In genomic region chr2:7531185-7531960, GRCm38 (mm10) we compare ENCODE assay signal across 15 mouse cellular contexts. TPM values are rescaled to one million over a fixed set of nuclear protein-coding genes. Genes with fewer than 3 reads are reported as not detected.
DNase-seq lines count a peak whose midpoint lies in the region; ATAC-seq and TF ChIP-seq lines count a peak whose summit lies in the region.
"Had no signal": no experiment of that assay in that cellular context is flagged by ENCODE, and none has a peak within 500 bp of the region (broad histone marks: within the 10 kb centered on the region; RNA-seq: fewer than 3 reads in every experiment).

No protein-coding gene starts in this region.

- H3K27me3 ChIP-seq in midbrain, embryonic 12.5 days = no peaks in the 10 kb centered on the region
- no peaks in the 10 kb centered on the region for H3K27me3 ChIP-seq in cerebellum, adult 2 months (ENCODE audit: control insufficient read depth, insufficient read depth, low read length)
- H3K27me3 ChIP-seq: embryonic facial prominence, embryonic 15.5 days; limb, embryonic 12.5 days had no signal

- ATAC-seq in midbrain, embryonic 12.5 days (ENCODE audit: low FRiP score, low read depth) = peak; percentile 48
- no peak for ATAC-seq in CD4-positive, CD25-positive, alpha-beta regulatory T cell, adult 4 months
- ATAC-seq: liver, postnatal 0 days had no signal

- H3K27ac ChIP-seq in midbrain, embryonic 12.5 days (replicated peaks) = peak overlapping the region; percentile 56
- H3K27ac ChIP-seq in gastrocnemius, adult 2 months = no peak overlapping the region
- H3K27ac ChIP-seq in cerebellum, adult 2 months (ENCODE audit: insufficient read depth, low read length) = no peak overlapping the region
- H3K27ac ChIP-seq: embryonic facial prominence, embryonic 15.5 days; limb, embryonic 12.5 days had no signal

- intact Hi-C loops in left cerebral cortex, postnatal 36 days (cut with DNase I) = loop anchor here (5.0 to 10.0 kb wide), 2 partner anchors 206 to 483 kb away; no protein-coding TSS in a partner anchor
- intact Hi-C loops in gastrocnemius, adult 2 months (cut with DNase I) = no loop called here

- DNase-seq in embryo, embryonic 11 days = peak; percentile 31
- no peak for DNase-seq in embryo, embryonic 10 days (ENCODE audit: low spot score)
- DNase-seq in left cerebral cortex, adult 9 months (ENCODE audit: low spot score in 2 of 2) = peak; percentile 25 to 67
- DNase-seq in left cerebral cortex, postnatal 36 days (ENCODE audit: low spot score in 2 of 2) = no peak
- DNase-seq in gastrocnemius, adult 2 months = no peak
- DNase-seq in cerebellum, adult 2 months = no peak
- DNase-seq: cerebellum, adult 9-10 months; heart, postnatal 4 days; liver, postnatal 0 days; lung, postnatal 4 days; spleen, adult 18-20 months had no signal

- TF ChIP-seq POLR2A in cerebellum, adult 2 months (IDR thresholded peaks at IDR 0.05; ENCODE audit: borderline replicate concordance, insufficient read depth, low read length) = no peak

- no peak for TF ChIP-seq CTCF in gastrocnemius, adult 2 months (IDR thresholded peaks at IDR 0.05)
- TF ChIP-seq CTCF in cerebellum, adult 2 months (IDR thresholded peaks at IDR 0.05; ENCODE audit: borderline replicate concordance, insufficient read depth, low read depth, low read length) = no peak

- H3K9me3 ChIP-seq in midbrain, embryonic 12.5 days = no peaks in the 10 kb centered on the region
- H3K9me3 ChIP-seq: embryonic facial prominence, embryonic 15.5 days; limb, embryonic 12.5 days had no signal

- H3K4me2 ChIP-seq in midbrain, embryonic 12.5 days (replicated peaks) = no peak overlapping the region
- H3K4me2 ChIP-seq: embryonic facial prominence, embryonic 15.5 days; limb, embryonic 12.5 days had no signal

- H3K4me3 ChIP-seq in midbrain, embryonic 12.5 days = no peak overlapping the region
- H3K4me3 ChIP-seq in gastrocnemius, adult 2 months = no peak overlapping the region
- H3K4me3 ChIP-seq in cerebellum, adult 2 months (replicated peaks; ENCODE audit: insufficient read depth, low read depth, low read length) = no peak overlapping the region
- H3K4me3 ChIP-seq: embryonic facial prominence, embryonic 15.5 days; limb, embryonic 12.5 days had no signal

- peaks cover 21% of the 10 kb centered on the region for H3K4me1 ChIP-seq in midbrain, embryonic 12.5 days
- H3K4me1 ChIP-seq in cerebellum, adult 2 months (ENCODE audit: control insufficient read depth, insufficient read depth, low read length) = no peaks in the 10 kb centered on the region

- no peaks in the 10 kb centered on the region for H3K36me3 ChIP-seq in midbrain, embryonic 12.5 days
- H3K36me3 ChIP-seq: embryonic facial prominence, embryonic 15.5 days; limb, embryonic 12.5 days had no signal

- 57% methylated on average over 6 of the region's 6 CpGs for WGBS in midbrain, embryonic 12.5 days
- WGBS in cerebellum, adult 2 months = 87% methylated on average over 6 of the region's 6 CpGs

- H3K9ac ChIP-seq in midbrain, embryonic 12.5 days (replicated peaks) = no peak overlapping the region
- H3K9ac ChIP-seq: embryonic facial prominence, embryonic 15.5 days; limb, embryonic 12.5 days; liver, postnatal 0 days had no signal

RNA-seq across cellular contexts. Expression of gene Celf2, which starts 22.0 kb away (rescaled TPM):
- 100 to 1,000 TPM; 375 to 530 TPM for total RNA-seq in left cerebral cortex, postnatal 36 days (2021)
- polyA plus RNA-seq in midbrain, embryonic 12.5 days (2016; fragmentation: Nextera tagmentation; extraction: Ambion mirVana) = 131 and 133 TPM in 2 replicates
- polyA plus RNA-seq in CD4-positive, CD25-positive, alpha-beta regulatory T cell, adult 4 months (2017; shearing (Covaris generic)) = 100 to 1,000 TPM; 207 to 227 TPM
- 10 to 100 TPM; 67.6 to 79.3 TPM for total RNA-seq in gastrocnemius, adult 2 months (2021)
- polyA plus RNA-seq in cerebellum, adult 2 months (2012; rRNA removed) = 68.7 and 71.3 TPM in 2 replicates

Comparison
In these comparisons a context has a peak if more than half of its experiments do, and no peak if none do; other contexts are left out.
1. DNase-seq: peak in embryo, embryonic 11 days (single experiment) and left cerebral cortex, adult 9 months (2 of 2); none in embryo, embryonic 10 days (single experiment), left cerebral cortex, postnatal 36 days (0 of 2), gastrocnemius, adult 2 months (single experiment) and cerebellum, adult 2 months (0 of 2).